In genomic region chrX:160588523-160588922, GRCm38 (mm10) we compare ENCODE assay signal across 15 mouse cellular contexts.
DNase-seq lines count a peak whose midpoint lies in the region; ATAC-seq lines count a peak whose summit lies in the region.
"Had no signal": no experiment of that assay in that cellular context is flagged by ENCODE, and none has a peak within 500 bp of the region (broad histone marks: within the 10 kb centered on the region; RNA-seq: fewer than 3 reads in every experiment).

No protein-coding gene starts in this region.

- H3K36me3 ChIP-seq in forebrain, embryonic 16.5 days (ENCODE audit: control insufficient read depth, insufficient read depth): no peaks in the 10 kb centered on the region
- no peaks in the 10 kb centered on the region for H3K36me3 ChIP-seq in forebrain, embryonic 14.5 days (ENCODE audit: control insufficient read depth, insufficient read depth, low read length)
- H3K36me3 ChIP-seq in hindbrain, embryonic 14.5 days (replicated peaks; ENCODE audit: control insufficient read depth, insufficient read depth): no peaks in the 10 kb centered on the region
- no peaks in the 10 kb centered on the region for H3K36me3 ChIP-seq in hindbrain, embryonic 13.5 days
- H3K36me3 ChIP-seq in neural tube, embryonic 15.5 days: no peaks in the 10 kb centered on the region
- H3K36me3 ChIP-seq: neural tube, embryonic 13.5 days had no signal

- H3K4me1 ChIP-seq in forebrain, embryonic 16.5 days (replicated peaks; ENCODE audit: control insufficient read depth, insufficient read depth, low read length): 0 out of 2 replicates have a peak, but pooled peaks cover 2% of the 10 kb centered on the region
- no peaks in the 10 kb centered on the region for H3K4me1 ChIP-seq in forebrain, embryonic 14.5 days (ENCODE audit: control insufficient read depth, insufficient read depth, low read length)
- no peaks in the 10 kb centered on the region for H3K4me1 ChIP-seq in hindbrain, embryonic 14.5 days (replicated peaks; ENCODE audit: control insufficient read depth, insufficient read depth, low read length)
- no peaks in the 10 kb centered on the region for H3K4me1 ChIP-seq in hindbrain, embryonic 13.5 days (replicated peaks)
- H3K4me1 ChIP-seq in neural tube, embryonic 15.5 days: no peaks in the 10 kb centered on the region
- H3K4me1 ChIP-seq: limb, embryonic 13.5 days; neural tube, embryonic 13.5 days had no signal

- ATAC-seq in forebrain, embryonic 16.5 days: peak; percentile 52
- no peak for ATAC-seq in forebrain, embryonic 14.5 days
- peak; percentile 37; the same call in 1 of the 2 replicates for ATAC-seq in hindbrain, embryonic 14.5 days (ENCODE audit: low FRiP score)
- no peak for ATAC-seq in hindbrain, embryonic 13.5 days (ENCODE audit: low FRiP score)
- ATAC-seq in neural tube, embryonic 15.5 days (ENCODE audit: low FRiP score): no peak
- ATAC-seq in erythroid progenitor cell, adult 5-6 weeks (replicated peaks; ENCODE audit: low FRiP score, poor library complexity, severe bottlenecking): no peak
- ATAC-seq: intestine, embryonic 16.5 days had no signal

- no peaks in the 10 kb centered on the region for H3K9me3 ChIP-seq in forebrain, embryonic 16.5 days (ENCODE audit: control insufficient read depth, low read length)
- no peaks in the 10 kb centered on the region for H3K9me3 ChIP-seq in forebrain, embryonic 14.5 days (replicated peaks; ENCODE audit: control insufficient read depth, low read length)
- no peaks in the 10 kb centered on the region for H3K9me3 ChIP-seq in hindbrain, embryonic 14.5 days (ENCODE audit: control insufficient read depth, low read length)
- no peaks in the 10 kb centered on the region for H3K9me3 ChIP-seq in hindbrain, embryonic 13.5 days
- H3K9me3 ChIP-seq in neural tube, embryonic 15.5 days (replicated peaks): no peaks in the 10 kb centered on the region
- H3K9me3 ChIP-seq: G1E; limb, embryonic 13.5 days; neural tube, embryonic 13.5 days had no signal

- no peaks in the 10 kb centered on the region for H3K27me3 ChIP-seq in forebrain, embryonic 16.5 days (replicated peaks; ENCODE audit: control insufficient read depth, insufficient read depth, low read length)
- no peaks in the 10 kb centered on the region for H3K27me3 ChIP-seq in forebrain, embryonic 14.5 days (replicated peaks; ENCODE audit: control insufficient read depth, insufficient read depth, low read length)
- peaks cover 22% of the 10 kb centered on the region; the same call in 1 of the 2 replicates for H3K27me3 ChIP-seq in hindbrain, embryonic 14.5 days (ENCODE audit: control insufficient read depth, insufficient read depth, low read length)
- H3K27me3 ChIP-seq in hindbrain, embryonic 13.5 days: peaks cover 30% of the 10 kb centered on the region; the same call in 1 of the 2 replicates
- H3K27me3 ChIP-seq in neural tube, embryonic 15.5 days (replicated peaks): 0 out of 2 replicates have a peak, but pooled peaks cover 14% of the 10 kb centered on the region

- H3K4me2 ChIP-seq in forebrain, embryonic 16.5 days (ENCODE audit: low read length): no peak overlapping the region
- H3K4me2 ChIP-seq in forebrain, embryonic 14.5 days (ENCODE audit: low read length): no peak overlapping the region
- H3K4me2 ChIP-seq in hindbrain, embryonic 14.5 days (replicated peaks): no peak overlapping the region
- no peak overlapping the region for H3K4me2 ChIP-seq in hindbrain, embryonic 13.5 days
- H3K4me2 ChIP-seq in neural tube, embryonic 15.5 days: no peak overlapping the region
- H3K4me2 ChIP-seq: limb, embryonic 13.5 days; neural tube, embryonic 13.5 days had no signal

- H3K4me3 ChIP-seq in forebrain, embryonic 16.5 days (replicated peaks; ENCODE audit: low read length): no peak overlapping the region
- no peak overlapping the region for H3K4me3 ChIP-seq in forebrain, embryonic 14.5 days (ENCODE audit: low read depth, low read length)
- no peak overlapping the region for H3K4me3 ChIP-seq in hindbrain, embryonic 14.5 days (replicated peaks; ENCODE audit: low read length)
- no peak overlapping the region for H3K4me3 ChIP-seq in hindbrain, embryonic 13.5 days
- no peak overlapping the region for H3K4me3 ChIP-seq in neural tube, embryonic 15.5 days (replicated peaks)
- H3K4me3 ChIP-seq: limb, embryonic 13.5 days; neural tube, embryonic 13.5 days had no signal

- H3K27ac ChIP-seq in forebrain, embryonic 16.5 days (ENCODE audit: low read length): peak overlapping the region; percentile 69; the same call in 1 of the 2 replicates
- H3K27ac ChIP-seq in forebrain, embryonic 14.5 days (ENCODE audit: low read depth, low read length): no peak overlapping the region
- H3K27ac ChIP-seq in hindbrain, embryonic 14.5 days: no peak overlapping the region
- H3K27ac ChIP-seq in hindbrain, embryonic 13.5 days: no peak overlapping the region
- 0 out of 2 replicates have a peak overlapping the region, but pooled peaks have one; percentile 5 for H3K27ac ChIP-seq in neural tube, embryonic 15.5 days (replicated peaks)
- H3K27ac ChIP-seq: limb, embryonic 13.5 days; neural tube, embryonic 13.5 days had no signal

- no peak for DNase-seq in forebrain, embryonic 14.5 days (ENCODE audit: low spot score)
- no peak for DNase-seq in hindbrain, embryonic 14.5 days (ENCODE audit: low spot score)
- no peak for DNase-seq in neural tube, embryonic 10.5 days (ENCODE audit: extremely low spot score, low spot score)
- DNase-seq: adrenal gland, postnatal 10 days; kidney, postnatal 14 days; layer of hippocampus, postnatal 36 days; midbrain, embryonic 14.5 days had no signal

- 59% methylated on average over 4 of the region's 4 CpGs for WGBS in forebrain, embryonic 16.5 days
- 79% methylated on average over 4 of the region's 4 CpGs for WGBS in forebrain, embryonic 14.5 days
- WGBS in hindbrain, embryonic 14.5 days: 83% methylated on average over 4 of the region's 4 CpGs
- WGBS in hindbrain, embryonic 13.5 days: 82% methylated on average over 4 of the region's 4 CpGs
- WGBS in neural tube, embryonic 15.5 days: 63% methylated on average over 4 of the region's 4 CpGs

- no peak overlapping the region for H3K9ac ChIP-seq in forebrain, embryonic 16.5 days (replicated peaks; ENCODE audit: low read depth, low read length)
- no peak overlapping the region for H3K9ac ChIP-seq in forebrain, embryonic 14.5 days (ENCODE audit: low read length)
- H3K9ac ChIP-seq in hindbrain, embryonic 14.5 days: no peak overlapping the region
- H3K9ac ChIP-seq in hindbrain, embryonic 13.5 days: no peak overlapping the region
- no peak overlapping the region for H3K9ac ChIP-seq in neural tube, embryonic 15.5 days (replicated peaks)
- H3K9ac ChIP-seq: limb, embryonic 13.5 days; neural tube, embryonic 13.5 days had no signal

Comparison
In these comparisons a context has a peak if more than half of its experiments do, and no peak if none do; other contexts are left out.
1. ATAC-seq: peak in forebrain, embryonic 16.5 days (single experiment) and hindbrain, embryonic 14.5 days (single experiment); none in forebrain, embryonic 14.5 days (single experiment), hindbrain, embryonic 13.5 days (single experiment), neural tube, embryonic 15.5 days (single experiment) and erythroid progenitor cell, adult 5-6 weeks (single experiment).
2. H3K27ac ChIP-seq: peak in forebrain, embryonic 16.5 days (single experiment) and neural tube, embryonic 15.5 days (single experiment); none in forebrain, embryonic 14.5 days (single experiment), hindbrain, embryonic 14.5 days (single experiment) and hindbrain, embryonic 13.5 days (single experiment).